Mouse (Mus musculus) heart, postnatal 36 days (tissue): ENCODE results near the gene Gm20219. TPM values are rescaled to one million over a fixed set of nuclear protein-coding genes. Genes with fewer than 3 reads are reported as not detected.

Source experiments
- DNase-seq, 2 experiments: peaks; one replicate each; pipeline ENCODE4 v3.0.0; 2021 to 2022
- intact Hi-C: fragments of 180-260 bp; cut with DNase I; formaldehyde crosslinking; loops from one replicate; pipeline ENCODE4 v1.15.1; 2025
- total RNA-seq, 2 experiments: library from RNA; stranded (reverse); gene quantifications; 2 replicates each; pipeline ENCODE4 v1.2.3; 2021

The Gm20219 gene
- total RNA-seq, 2 experiments from 2014 or later, result 0.22 TPM; not detected in 1

DNA sequence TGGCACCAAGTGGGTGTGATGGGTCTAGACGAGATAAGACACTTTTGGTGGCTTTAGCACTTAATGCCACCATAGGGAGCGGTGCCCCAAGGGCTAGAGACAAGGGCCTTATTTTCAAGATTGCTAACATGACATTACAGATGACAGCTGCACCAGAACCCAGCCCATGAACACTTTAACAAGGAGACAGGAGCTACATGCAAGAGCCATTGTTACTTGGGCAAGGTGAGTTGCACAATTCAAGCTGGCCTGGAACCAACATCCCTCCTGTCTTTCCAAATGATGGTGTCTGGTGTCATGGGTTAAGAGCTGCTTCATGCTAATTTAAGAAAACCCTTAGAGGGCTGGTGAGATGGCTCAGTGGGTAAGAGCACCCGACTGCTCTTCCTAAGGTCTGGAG lies 5.2 kb upstream of the Gm20219 start:
- intact Hi-C loops, result no loop called here
- no peak for DNase-seq

DNA sequence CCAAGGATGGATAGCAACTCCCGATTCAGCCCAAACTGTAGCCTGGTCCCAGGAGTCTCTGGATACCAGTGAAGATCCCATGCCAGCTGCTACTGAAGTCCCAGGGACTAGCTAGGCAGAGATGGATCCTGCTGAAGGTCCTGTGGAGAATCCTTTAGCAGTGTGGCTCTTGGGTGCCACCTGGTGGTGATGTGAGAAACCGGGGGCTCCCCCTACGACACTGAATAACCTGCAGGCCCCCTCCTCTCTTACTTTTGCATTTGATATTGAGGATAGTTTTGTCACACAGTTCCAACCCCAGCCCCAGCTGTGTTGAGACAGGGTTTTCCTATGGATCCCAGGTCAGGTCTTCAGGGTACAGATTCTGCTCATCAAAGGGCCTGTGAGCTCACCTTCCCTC lies 4.3 kb upstream of the Gm20219 start:
- intact Hi-C loops, result no loop called here

DNA sequence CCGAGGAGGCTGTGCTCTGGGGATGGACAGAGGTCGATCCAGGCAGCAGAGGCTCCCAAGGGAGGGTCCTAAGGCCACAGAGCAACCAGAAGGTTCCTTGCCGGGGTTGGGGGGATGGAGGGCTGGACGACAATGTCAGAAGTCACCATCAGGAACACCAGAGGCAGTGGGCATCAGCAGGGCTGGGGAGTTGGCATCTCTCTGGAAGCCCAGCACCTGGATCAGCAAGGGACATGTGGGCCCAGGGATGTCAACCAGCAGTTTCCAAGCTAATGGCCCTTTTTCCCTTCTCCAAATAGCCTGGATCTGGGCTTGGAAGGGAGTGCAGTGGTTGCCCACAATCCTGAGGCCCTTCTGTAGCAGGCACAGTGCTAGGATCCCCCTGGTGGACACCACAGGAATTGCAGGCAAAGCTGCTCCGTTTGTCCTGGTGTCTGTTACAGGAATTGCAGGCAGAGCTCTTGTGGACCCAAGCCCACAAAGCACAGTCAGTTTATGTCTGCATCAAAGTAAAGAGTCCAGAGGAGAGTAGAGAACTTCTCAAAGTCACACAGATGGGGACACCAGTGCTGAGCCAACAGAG lies 1.3 kb downstream of the Gm20219 start:
- intact Hi-C loops, result loop anchor here (2.0 to 5.0 kb wide), 2 partner anchors 116 to 126 kb away; no protein-coding TSS in a partner anchor
- DNase-seq, result peak; percentile 74

More for the DNA sequence above, 4.3 kb upstream of the Gm20219 start:
- peak; percentile 63 to 70 for DNase-seq

DNA sequence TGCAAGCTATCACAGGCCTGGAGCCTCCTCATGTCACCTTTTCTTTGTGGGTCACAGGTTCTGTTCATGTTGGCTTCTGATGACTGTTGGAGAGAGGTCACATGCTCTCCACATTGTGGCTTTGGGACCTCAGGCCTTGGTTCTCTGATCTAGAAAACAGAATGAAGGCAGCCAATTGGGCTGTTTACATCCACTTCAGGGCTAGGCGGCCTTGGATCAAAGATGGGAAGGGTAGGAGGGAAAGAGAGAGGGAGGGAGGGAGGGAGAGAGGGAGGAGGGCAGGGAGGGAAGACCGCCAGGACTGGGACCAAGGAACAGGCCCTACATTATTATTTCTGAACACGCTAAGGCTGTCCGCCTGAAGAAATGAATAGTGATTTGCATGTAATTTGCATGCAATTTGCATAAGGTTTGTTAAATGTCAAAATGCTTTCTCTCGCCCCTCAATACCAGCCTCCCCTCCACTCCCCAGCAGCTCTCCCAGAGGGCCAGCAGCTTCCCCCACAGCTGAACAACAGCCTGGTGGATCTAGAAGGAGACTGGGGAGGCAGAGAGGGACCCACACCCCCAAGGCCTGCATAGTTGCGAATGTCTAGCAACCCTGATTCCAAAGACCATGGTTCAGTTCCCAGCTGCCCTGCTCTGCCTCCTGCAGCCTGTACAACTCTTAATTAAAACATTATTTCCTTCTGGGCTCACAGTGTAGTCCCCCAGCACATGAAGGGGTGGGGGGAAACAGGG lies 2.2 kb downstream of the Gm20219 start:
- intact Hi-C loops, result loop anchor here (2.0 to 5.0 kb wide), 2 partner anchors 117 to 125 kb away; no protein-coding TSS in a partner anchor
- DNase-seq, result no peak

DNA sequence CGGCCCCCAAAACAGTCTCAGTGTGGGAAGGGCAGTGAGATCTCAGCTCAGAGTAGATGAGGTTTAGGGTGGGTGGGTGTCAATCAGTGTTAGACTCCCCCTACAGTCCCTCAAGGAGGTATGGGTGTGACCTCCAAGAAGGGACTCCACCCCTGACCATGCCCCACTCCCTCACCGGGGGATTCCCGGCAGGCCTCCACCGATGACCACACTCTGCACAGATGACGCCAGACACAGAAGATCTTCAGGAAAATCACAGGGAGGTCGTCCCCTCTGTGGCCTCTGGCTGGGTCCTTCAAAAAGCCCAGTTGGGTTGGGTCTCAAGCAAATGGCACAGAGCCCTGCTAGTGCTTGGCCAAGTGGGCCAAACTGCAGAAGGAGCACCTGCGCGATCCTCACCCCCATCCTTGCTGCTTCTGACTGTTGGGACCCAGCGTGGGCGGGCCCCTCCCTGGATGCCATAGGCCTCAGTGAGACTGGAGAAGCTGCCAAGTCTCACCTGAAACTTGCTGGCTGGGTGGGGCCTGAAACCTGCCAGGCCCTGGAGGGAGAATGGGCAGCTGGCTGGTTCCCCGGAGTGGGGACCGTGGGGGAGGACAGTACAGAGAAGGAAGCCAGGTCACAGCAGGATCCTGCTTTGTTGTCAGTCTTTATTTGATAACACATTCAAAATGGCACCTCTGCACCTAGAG lies 3.3 kb downstream of the Gm20219 start:
- no peak for DNase-seq
- intact Hi-C loops, result loop anchor here (5.0 kb wide), 1 partner anchor 124 kb away; no protein-coding TSS in a partner anchor

DNA sequence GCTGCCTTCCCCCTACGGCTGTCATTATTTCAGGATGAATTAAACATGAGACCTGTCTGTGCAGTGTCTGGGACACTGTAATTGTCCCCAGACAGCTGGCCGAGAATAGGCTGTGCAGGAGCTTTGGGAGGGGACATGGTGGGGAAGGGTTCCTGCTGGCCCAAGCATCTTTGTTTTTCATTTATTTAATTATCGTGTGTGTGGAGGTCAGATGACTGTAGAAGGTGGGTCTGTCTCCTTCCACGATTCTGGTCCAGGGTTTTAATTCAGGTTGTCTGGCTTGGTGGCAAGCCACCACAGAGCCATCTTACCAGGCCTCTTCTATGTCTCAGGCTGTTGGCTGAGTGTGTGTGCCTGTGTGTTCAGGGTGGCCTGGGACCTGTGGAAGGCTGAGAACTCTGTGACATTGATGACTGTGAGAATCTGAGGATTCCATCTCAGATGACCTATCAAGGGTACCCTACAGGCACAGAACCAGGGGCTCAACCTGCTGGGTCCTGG lies 5.5 kb downstream of the Gm20219 start:
- DNase-seq, result no peak
- intact Hi-C loops, result no loop called here

DNA sequence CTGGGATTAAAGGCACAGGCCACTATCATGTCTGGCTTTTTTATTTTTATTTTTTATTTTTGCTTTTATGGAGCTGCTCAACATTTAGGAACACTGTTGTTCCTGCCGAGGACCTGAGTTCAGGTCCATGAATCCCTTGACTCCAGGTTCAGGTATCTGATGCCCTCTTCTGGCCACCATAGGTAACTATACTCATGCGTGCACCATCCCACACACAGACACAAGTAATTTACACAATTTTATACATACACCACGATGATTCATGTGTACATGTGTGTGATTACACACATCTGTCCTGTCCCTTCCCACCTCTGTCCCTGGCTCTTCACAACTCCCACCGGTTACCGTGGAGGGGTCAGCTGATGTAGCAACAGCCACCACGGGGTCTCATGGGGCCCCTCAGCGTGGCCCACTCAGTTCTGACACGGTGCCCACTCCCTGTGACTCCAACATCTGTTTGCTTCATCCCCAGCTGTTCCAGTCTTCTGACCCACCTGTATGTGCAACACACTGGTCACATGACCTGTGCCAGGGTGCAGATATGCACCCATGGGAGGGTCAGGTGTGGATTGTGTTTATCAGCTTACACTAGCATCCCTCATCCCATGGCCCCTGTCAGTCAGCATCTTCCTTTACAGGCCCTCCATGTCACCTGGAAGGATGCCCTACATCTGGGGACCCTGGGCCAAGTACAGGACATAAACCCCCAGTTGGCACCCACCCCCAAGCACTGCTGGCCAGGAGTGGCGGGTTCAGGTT lies 6.2 kb downstream of the Gm20219 start:
- DNase-seq, result no peak
- intact Hi-C loops, result no loop called here

DNA sequence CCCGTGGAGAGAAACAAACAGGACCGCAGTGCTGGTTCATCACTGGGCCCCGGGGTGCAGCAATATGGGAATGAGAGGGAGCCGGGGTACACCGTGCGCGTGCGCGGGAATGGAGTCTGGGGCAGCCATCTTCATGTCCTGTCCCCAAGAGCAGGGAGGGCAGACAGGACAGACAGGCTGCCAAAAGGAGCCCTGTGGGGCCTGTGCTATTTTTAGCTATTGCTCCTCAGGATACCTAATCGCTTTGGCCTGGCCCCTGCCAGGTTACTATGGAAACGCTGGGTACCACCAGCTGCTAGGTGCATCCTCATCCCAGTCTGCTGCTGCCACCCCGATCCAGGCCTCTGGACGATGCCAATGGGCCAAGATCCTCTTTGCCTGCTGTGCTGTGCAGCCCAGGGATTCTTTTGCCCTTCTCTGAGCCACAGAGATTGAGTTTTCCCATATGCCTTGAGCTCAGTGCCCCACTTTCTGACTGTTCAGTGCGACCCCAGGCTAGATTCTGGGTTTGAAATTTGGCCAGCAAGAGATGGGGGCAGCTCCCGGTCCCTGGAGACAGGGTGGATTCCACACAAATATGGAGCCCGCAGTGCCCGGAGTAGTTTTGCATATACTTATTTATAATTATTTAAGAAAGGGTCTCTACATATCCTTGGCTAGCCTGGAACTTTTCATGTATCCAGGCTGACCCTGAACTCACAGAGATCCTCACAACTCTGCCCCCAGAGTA lies 6.9 kb downstream of the Gm20219 start:
- intact Hi-C loops, result no loop called here
- no peak for DNase-seq

DNA sequence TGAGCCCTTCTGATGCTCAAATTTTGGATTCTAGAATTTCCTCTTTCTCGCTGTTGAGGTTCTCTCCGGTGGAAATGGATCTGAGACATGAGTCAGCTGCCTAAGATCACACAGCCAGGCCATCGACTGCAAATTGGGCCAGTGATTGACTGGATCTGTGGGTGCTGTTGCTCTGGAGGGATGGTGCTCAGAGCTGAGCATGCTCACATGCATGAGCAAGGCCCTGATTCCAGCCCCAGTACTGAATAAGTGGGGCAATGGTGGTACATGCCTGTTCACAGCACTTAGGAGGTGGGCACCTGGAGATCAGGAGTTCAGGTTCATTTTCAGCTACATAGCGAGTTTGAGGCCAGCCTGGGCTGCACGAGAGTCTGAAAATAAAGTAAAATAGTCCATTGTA lies 7.6 kb downstream of the Gm20219 start:
- intact Hi-C loops, result no loop called here
- no peak for DNase-seq

DNA sequence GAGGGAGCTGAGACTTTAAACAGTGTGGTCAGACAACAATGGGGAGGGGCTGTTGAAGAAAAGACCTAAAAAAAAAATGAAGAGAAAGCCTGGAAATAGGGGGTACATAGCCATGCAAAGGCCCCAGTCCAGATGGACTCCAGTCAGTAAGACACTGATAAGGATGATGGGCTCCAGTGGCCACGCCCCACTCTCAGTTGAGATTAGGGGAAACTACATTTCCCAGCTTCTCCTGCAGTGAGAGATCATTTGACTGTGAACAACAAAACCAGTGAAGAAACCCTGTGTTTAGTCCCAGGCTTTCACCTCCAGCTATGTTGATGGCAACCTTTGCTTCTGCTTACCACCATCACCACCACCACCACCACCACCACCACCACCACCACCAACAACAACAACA lies 8.2 kb downstream of the Gm20219 start:
- no peak for DNase-seq
- intact Hi-C loops, result no loop called here

DNA sequence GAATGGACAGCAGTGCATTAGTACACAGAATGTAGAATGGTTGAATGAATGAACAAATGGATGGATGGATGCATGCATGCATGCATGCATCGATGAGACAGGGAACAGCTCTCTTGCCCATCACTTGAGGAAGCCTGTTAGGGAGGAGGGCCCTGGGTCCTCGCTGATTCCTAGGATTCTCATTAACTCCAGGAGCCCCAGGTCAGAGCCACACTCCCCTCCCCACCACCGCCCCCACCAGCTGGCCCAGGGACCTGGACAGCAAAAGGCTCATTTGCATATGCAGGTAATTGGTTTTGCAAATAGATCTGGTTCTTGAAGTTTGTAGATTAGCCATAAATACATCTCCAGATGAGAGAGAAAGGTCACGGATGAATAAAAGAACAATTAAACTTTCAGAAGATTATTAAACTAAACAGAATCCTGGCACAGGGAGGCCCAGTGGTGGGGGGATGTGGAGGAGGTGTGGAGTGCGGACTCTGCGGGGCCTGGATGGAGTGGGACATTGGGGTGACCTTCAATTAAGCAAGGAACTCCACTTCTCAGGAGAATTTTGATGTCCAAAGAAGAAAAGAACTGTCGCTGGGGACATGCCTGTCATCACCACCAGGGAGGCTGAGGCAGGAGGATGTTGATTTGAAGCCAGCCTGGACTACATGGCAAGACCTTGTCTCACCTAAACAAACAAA lies 9.3 kb downstream of the Gm20219 start:
- intact Hi-C loops, result no loop called here
- DNase-seq, result no peak

DNA sequence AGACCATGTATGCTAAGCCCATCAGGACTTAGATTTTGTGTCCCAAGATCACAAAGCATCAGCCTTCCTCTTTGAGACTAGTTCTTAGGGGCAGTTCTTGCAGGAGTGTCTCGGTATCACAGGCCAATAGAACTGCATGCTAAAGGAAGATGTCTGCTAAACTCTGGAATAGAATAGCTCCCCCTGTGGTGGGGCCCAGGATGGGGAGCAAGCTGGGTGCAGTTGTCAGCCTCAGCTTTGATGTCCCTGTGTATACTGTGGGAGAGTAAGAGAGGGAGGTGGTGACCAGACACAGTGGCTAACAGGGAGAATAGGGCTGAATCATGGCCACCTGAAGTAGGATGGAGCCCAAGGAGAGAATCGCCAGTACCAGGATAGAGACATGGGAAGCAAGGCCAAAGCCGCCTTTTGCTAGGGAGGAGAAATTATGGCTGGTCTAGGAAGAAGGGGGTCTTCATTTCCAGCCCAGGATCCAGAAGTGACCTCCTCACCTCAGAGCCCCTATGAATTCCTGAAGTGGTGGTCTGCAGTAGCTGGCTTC lies 10.4 kb downstream of the Gm20219 start:
- intact Hi-C loops, result no loop called here

DNA sequence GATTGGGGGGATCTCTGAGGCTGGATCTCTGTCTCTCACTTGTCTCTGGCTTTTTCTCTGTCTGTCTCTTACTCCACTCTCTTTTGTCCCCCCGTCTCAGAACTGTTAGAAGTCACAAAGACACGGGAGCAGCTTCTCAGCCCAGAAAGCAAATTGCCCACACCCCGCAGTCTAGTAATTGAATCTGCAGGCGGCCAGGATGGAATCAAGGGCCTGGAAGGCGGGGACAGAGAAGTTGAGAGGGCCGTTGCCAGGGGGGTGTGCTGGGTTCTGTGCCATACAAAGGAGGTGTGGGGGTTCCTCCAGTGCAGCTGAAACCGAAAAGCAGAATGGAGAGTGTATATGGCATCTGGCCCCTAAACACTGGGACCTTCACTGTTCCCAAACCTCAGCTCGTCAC lies 11.5 kb downstream of the Gm20219 start:
- intact Hi-C loops, result no loop called here

More for the DNA sequence above, 10.4 kb downstream of the Gm20219 start:
- no peak for DNase-seq

DNA sequence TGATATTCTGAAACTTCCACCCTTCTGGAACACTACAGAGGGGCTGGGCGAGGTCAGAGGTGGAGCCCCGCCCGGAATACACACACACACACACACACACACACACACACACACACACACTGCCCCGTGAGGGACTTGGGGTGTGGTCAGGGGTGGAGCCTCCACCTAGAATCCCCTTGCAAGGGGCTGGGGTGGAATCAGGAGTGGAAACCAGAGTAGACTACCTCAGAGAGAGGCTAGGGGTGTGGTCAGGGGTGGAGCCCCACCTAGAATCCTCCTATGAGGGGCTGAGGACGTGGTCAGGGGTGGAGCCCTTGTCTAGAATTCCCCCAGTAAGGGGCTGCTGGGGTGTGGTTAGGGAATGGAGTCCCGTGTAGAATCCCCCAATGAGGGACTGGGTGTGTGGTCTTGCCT lies 13.6 kb downstream of the Gm20219 start:
- intact Hi-C loops, result no loop called here
- no peak for DNase-seq

More for the DNA sequence above, 11.5 kb downstream of the Gm20219 start:
- DNase-seq, result no peak

DNA sequence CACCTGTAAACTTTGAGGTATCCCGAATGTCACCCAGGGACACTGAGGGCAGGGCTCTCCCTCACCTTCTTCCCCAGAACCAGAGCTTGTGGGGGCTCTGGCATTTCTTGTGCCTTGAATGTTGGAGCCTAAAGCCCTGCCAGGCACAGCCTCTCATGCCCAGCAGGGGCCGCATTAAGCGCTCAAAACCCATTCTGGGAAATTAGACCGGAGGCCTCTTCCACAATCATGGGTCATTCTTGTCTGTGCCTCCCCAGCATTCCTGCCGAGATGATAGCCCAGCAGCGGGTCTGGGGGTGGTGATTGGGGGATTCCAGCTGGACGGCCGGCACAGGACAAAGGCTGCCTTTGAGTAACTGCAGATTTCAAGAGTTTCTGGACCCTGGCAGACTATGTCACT lies 16.3 kb downstream of the Gm20219 start:
- no peak for DNase-seq
- intact Hi-C loops, result no loop called here

DNA sequence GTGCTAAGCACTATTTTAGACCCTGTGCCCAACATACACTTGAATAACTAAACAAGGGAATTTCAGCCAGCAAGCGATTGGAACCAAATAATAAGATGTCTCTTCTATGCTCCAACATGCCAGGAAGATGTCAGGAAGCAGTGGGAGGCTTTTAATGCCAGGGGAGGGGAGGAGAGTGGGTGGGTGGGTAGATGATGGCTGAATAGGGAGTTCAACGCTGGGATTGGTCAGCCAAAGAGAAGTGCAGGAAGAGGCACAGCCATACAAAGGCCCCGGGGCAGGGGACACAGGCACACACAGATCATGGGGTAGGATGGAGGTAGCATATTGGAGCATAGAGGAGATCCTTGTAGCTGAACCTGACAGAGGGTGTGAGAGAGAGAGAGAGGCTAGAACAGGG lies 17.3 kb downstream of the Gm20219 start:
- no peak for DNase-seq
- intact Hi-C loops, result no loop called here

DNA sequence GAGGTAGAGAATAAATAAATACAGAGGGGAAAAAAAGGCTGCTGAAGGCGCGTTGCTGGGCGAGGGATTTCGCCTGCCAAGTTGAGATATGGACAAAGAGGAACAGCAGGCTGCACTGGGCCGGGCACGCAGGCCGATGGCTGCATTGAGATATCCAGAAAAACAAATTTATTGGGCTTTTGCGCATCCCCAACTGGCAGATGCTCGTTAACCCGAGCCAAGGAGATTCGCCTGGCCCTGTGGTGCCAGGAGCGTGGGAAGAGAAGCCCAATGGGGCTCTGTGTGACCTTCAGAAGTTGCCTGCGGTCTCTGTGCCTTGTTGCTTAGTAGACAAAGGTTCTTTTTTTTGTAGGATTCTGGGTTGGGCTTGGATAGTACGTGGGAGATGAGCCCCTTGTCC lies 18.0 kb downstream of the Gm20219 start:
- intact Hi-C loops, result no loop called here
- DNase-seq, result no peak

DNA sequence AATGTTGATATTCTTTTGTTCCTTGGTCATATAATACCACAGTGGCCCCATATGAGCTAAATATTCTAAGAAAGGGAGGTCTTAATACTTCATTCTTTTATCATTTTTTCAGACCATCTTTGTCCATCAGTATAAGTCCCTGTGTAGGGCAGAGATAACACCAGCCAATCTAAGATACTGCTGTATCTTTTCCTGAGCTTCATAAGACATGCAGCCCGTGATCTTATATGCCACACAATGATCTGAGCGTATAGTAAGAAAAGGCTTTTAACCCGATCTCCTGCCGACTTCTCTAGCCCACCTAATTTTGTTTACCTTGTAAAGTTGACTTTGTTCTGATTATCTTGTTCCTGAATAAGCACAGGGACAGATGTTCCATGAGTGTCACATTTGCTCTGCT lies 29.2 kb downstream of the Gm20219 start:
- intact Hi-C loops, result no loop called here
- DNase-seq, result no peak

DNA sequence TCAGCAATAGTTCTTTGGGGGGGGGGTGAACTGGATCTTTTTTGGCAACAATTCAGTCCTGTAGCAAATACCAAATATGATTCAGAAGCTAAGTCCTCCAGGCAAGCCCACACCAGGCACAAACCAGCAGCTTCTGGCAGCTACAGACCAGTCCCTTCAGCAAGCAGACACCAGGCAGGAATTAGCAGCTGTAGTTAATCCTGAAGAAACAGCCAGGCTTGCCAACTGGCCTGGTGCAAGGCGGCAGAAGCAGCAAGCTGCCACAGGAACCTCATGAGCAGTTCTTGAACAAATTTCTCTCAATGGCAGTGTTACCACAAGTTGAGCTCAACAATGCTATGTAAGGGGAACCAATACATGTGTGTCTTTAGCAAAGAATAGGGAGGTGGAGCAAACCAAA lies 31.4 kb downstream of the Gm20219 start:
- DNase-seq, result no peak
- intact Hi-C loops, result no loop called here
